Mouse (Mus musculus) CH12.LX (cell line): ENCODE measurements around the gene Npas2.

Experiments used
- CTCF ChIP-seq, 2 experiments: IDR thresholded peaks in 1 of 2; conservative IDR thresholded peaks in 1 of 2; 2 replicates each; pipeline ENCODE4 v1.5.1; 2011 to 2012; ENCODE audit warnings: low read depth in 2 of 2, low read length in 2 of 2, improper control_type of control experiment in 1 of 2, inconsistent platforms in 1 of 2, mild to moderate bottlenecking in 1 of 2, moderate library complexity in 1 of 2
- E2F4 ChIP-seq: IDR thresholded peaks from 2 replicates; pipeline ENCODE4 v1.6.1; 2011; ENCODE audit warnings: low read depth, low read length, improper control_type of control experiment; ENCODE audit not compliant: insufficient replicate concordance
- ELF1 ChIP-seq: IDR thresholded peaks from 2 replicates; pipeline ENCODE4 v1.6.1; 2014; ENCODE audit warnings: low read depth, mild to moderate bottlenecking, inconsistent platforms, low read length, improper control_type of control experiment
- EP300 ChIP-seq: IDR thresholded peaks from 2 replicates; pipeline ENCODE4 v1.6.1; 2011; ENCODE audit warnings: low read length, improper control_type of control experiment
- JUN ChIP-seq: IDR thresholded peaks from 2 replicates; pipeline ENCODE4 v1.6.1; 2011; ENCODE audit warnings: low read depth, mild to moderate bottlenecking, low read length, improper control_type of control experiment, moderate library complexity; ENCODE audit not compliant: insufficient read depth
- POLR2A ChIP-seq: IDR thresholded peaks from 2 replicates; pipeline ENCODE4 v1.6.1; 2011; ENCODE audit warnings: low read depth, mild to moderate bottlenecking, improper control_type of control experiment, low read length
- POLR2AphosphoS2 ChIP-seq: IDR thresholded peaks from 2 replicates; pipeline ENCODE4 v1.6.1; 2011; ENCODE audit warnings: low read depth, low read length, improper control_type of control experiment
- TCF12 ChIP-seq: IDR thresholded peaks from 2 replicates; pipeline ENCODE4 v1.6.1; 2014; ENCODE audit warnings: low read depth, mild to moderate bottlenecking, inconsistent platforms, low read length, improper control_type of control experiment
- USF1 ChIP-seq: IDR thresholded peaks from 2 replicates; pipeline ENCODE4 v1.6.1; 2014; ENCODE audit warnings: low read depth, mild to moderate bottlenecking, inconsistent platforms, low read length, improper control_type of control experiment
- ZNF384 ChIP-seq: IDR thresholded peaks from 2 replicates; pipeline ENCODE4 v1.6.1; 2012; ENCODE audit warnings: low read depth, low read length, improper control_type of control experiment, inconsistent platforms

DNA sequence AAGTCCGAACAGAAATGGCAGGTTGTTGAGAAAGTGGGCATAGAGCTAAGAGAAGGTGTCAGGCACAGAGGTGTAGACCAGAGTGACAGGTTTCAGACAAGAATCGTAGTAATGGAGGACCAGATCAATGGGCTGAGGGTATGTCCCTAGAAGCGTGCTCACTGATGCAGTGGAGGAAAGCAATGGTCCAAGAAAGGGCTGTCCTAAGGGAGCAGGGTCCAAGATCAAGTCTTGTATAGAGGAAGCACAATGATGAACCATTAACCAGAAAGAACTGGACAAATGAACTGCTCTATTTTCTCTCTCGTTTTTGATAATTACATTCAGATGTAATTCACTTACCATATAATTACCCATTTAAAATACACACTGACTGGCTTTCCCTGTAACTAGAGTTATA lies 11.6 kb upstream of the Npas2 start:
- TF ChIP-seq ZNF384 = no peak
- no peak for TF ChIP-seq CTCF (conservative IDR thresholded peaks at IDR 0.05 in 1 of 2, IDR thresholded peaks at IDR 0.05 in 1 of 2; ENCODE audit: low read depth in 2 of 2, low read length in 2 of 2)
- TF ChIP-seq E2F4 = no peak
- no peak for TF ChIP-seq POLR2A
- no peak for TF ChIP-seq ELF1
- no peak for TF ChIP-seq USF1
- no peak for TF ChIP-seq TCF12
- TF ChIP-seq EP300 = no peak
- no peak for TF ChIP-seq POLR2AphosphoS2
- no peak for TF ChIP-seq JUN
